Mouse (Mus musculus): ENCODE measurements at regions not wholly inside any gene's neighbourhood (a gene's known extent, or its start where the extent isn't known, plus 50 kb on each side); places are given as distances from the start of the nearest gene placed in this dataset.

GRCm38 (mm10) chr4:142570712-142571111 lies 331.5 kb upstream of the Kazn start:
- no peak for DNase-seq (ENCODE audit: low spot score)

- DNase-seq (ENCODE audit: low spot score), result no peak
Observed at GRCm38 (mm10) chr4:142568556-142568955, 329.4 kb upstream of the Kazn start.

GRCm38 (mm10) chr4:142554716-142555115 lies 315.5 kb upstream of the Kazn start:
- DNase-seq (ENCODE audit: low spot score), result no peak

- DNase-seq (ENCODE audit: low spot score), result no peak
Observed at GRCm38 (mm10) chr4:142545871-142546270, 306.7 kb upstream of the Kazn start.

- DNase-seq (ENCODE audit: low spot score), result no peak
Observed at GRCm38 (mm10) chr4:142545187-142545586, 306.0 kb upstream of the Kazn start.

- DNase-seq (ENCODE audit: low spot score), result peak; percentile 16
Observed at GRCm38 (mm10) chr4:142544736-142545135, 305.5 kb upstream of the Kazn start.

GRCm38 (mm10) chr4:142539200-142539750 lies 300.1 kb upstream of the Kazn start:
- DNase-seq (ENCODE audit: low spot score), result no peak

- no peak for DNase-seq (ENCODE audit: low spot score)
Observed at GRCm38 (mm10) chr4:142527080-142527479, 287.9 kb upstream of the Kazn start.

GRCm38 (mm10) chr4:142517478-142518455 lies 278.6 kb upstream of the Kazn start:
- DNase-seq (ENCODE audit: low spot score), result no peak

GRCm38 (mm10) chr4:142514751-142515150 lies 275.6 kb upstream of the Kazn start:
- DNase-seq (ENCODE audit: low spot score), result no peak

GRCm38 (mm10) chr4:142509386-142509785 lies 270.2 kb upstream of the Kazn start:
- DNase-seq (ENCODE audit: low spot score), result no peak

- DNase-seq (ENCODE audit: low spot score), result no peak
Observed at GRCm38 (mm10) chr4:142506383-142507211, 267.4 kb upstream of the Kazn start.

GRCm38 (mm10) chr4:142503761-142504160 lies 264.6 kb upstream of the Kazn start:
- DNase-seq (ENCODE audit: low spot score), result no peak

- DNase-seq (ENCODE audit: low spot score), result no peak
Observed at GRCm38 (mm10) chr4:142501177-142501576, 262.0 kb upstream of the Kazn start.

- DNase-seq (ENCODE audit: low spot score), result no peak
Observed at GRCm38 (mm10) chr4:142500541-142500940, 261.3 kb upstream of the Kazn start.

- no peak for DNase-seq (ENCODE audit: low spot score)
Observed at GRCm38 (mm10) chr4:142496605-142497004, 257.4 kb upstream of the Kazn start.

- peak; percentile 27 for DNase-seq (ENCODE audit: low spot score)
Observed at GRCm38 (mm10) chr4:142492926-142493492, 253.8 kb upstream of the Kazn start.

- no peak for DNase-seq (ENCODE audit: low spot score)
Observed at GRCm38 (mm10) chr4:142485784-142486423, 246.7 kb upstream of the Kazn start.

GRCm38 (mm10) chr4:142475632-142476031 lies 236.4 kb upstream of the Kazn start:
- no peak for DNase-seq (ENCODE audit: low spot score)

GRCm38 (mm10) chr4:142474626-142475025 lies 235.4 kb upstream of the Kazn start:
- DNase-seq (ENCODE audit: low spot score), result no peak

GRCm38 (mm10) chr4:142474018-142474417 lies 234.8 kb upstream of the Kazn start:
- DNase-seq (ENCODE audit: low spot score), result no peak
